Mouse (Mus musculus): ENCODE measurements at regions not wholly inside any gene's neighbourhood (a gene's known extent, or its start where the extent isn't known, plus 50 kb on each side); places are given as distances from the start of the nearest gene placed in this dataset.
A peak's percentile ranks its signal among the peaks of the same experiment; 100 is the strongest.
"Not testable (repeated sequence)": the region's sequence is repeated elsewhere in the genome, so short reads cannot be mapped to it uniquely, and the experiment has no call there.

DNA sequence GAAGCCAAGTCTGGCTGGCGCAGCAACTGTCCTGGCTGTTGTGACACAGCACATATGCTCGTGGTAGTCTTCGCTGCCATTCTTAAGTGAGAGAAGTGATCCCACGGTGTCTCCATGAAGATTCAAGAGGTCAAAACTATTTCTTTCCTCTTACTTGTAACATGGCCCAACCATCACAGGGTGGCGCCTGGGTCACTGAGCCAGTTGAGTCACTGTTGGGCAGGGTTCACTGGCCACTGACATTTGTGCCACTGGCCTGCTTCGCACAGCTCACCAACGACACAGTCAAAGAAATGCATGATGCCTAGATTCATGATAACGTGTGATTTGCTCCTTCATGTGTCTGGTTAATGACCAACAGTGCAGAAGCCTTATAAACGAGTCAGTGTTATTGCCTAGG lies 179.9 kb downstream of the Cdca7 start:
- H3K27ac ChIP-seq = no peak overlapping the region
- H3K4me1 ChIP-seq = no peaks in the 10 kb centered on the region
- no peaks in the 10 kb centered on the region for H3K27me3 ChIP-seq
- H3K36me3 ChIP-seq = no peaks in the 10 kb centered on the region
- no peak overlapping the region for H3K4me2 ChIP-seq
- no peak for ATAC-seq (ENCODE audit: borderline replicate concordance, extremely low read depth, low FRiP score, low TSS enrichment)
- H3K9me3 ChIP-seq = no peaks in the 10 kb centered on the region
- H3K9ac ChIP-seq = no peak overlapping the region
- WGBS = 73% methylated on average over 9 of the region's 9 CpGs
- H3K4me3 ChIP-seq = no peak overlapping the region

DNA sequence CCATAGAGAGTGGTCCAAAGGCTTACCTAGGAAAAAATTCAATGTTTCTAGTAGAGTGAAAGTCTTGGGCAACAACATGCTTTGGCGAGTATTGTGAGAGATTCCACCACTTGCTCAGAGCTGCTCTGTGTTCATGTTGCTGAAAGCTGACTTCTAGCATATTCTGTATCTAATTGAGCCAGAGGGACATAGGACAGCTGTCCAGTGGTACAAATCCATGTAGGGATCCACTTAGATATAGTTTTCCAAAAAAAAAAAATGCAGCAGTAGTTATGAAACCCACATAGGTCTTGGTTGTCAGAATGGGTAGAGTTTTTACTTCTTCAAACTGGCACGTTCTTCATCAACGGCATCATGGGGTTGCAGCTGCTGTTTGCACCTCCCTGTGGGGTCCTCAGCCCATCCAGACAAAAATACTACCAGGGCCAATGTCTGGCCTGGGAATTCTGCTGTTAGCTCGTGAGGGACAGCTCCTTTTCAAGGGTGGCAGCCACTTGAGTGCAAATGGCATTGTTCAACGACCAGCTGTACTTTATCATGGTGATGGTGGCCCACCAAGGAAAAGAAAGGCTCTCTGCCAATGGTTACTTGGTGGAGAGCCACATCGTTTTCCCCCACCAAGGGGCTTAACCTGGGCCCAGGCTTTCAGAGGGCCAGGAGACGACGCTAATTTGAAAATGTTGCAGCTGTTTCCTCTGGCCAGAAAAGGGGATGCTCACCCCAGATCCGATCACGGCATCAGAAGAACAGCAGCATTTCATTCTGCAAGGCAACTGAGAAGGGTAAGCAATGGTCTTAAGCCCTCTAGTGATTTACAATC lies 181.4 kb downstream of the Cdca7 start:
- no peaks in the 10 kb centered on the region for H3K36me3 ChIP-seq
- no peak overlapping the region for H3K4me2 ChIP-seq
- peak; percentile 89 for ATAC-seq (ENCODE audit: borderline replicate concordance, extremely low read depth, low FRiP score, low TSS enrichment)
- H3K9ac ChIP-seq = no peak overlapping the region
- H3K27me3 ChIP-seq = no peaks in the 10 kb centered on the region
- peak overlapping the region; percentile 60 for H3K27ac ChIP-seq
- no peak overlapping the region for H3K4me3 ChIP-seq
- no peaks in the 10 kb centered on the region for H3K9me3 ChIP-seq
- no peaks in the 10 kb centered on the region for H3K4me1 ChIP-seq
- 48% methylated on average over 10 of the region's 10 CpGs for WGBS

DNA sequence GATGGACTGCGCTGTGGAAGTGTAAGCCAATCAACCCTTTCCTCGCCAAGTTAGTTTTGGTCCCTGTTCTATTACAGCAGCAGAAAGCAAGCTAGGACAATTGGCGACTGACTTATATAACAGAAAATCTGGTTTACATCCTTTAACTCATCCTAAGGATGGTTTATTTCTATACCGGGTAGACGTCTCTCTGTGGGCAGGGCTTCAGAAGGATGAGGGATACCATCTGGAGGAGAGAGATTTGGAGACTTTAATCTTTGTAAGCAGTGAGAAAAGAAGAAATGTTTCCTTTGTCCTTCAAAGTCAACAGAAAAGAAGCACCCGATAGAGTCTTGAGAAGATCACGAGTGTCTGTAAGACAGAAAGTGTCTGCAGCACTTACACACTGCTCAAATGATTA lies 186.4 kb downstream of the Cdca7 start:
- Histone ChIP-seq H3K27ac (no peak overlapping the region), H3K4me2 (no peak overlapping the region), H3K4me1 (no peaks in the 10 kb centered on the region), H3K9me3 (no peaks in the 10 kb centered on the region), H3K4me3 (no peak overlapping the region), H3K9ac (no peak overlapping the region), H3K36me3 (no peaks in the 10 kb centered on the region), H3K27me3 (no peaks in the 10 kb centered on the region)
- WGBS = 54% methylated on average over 7 of the region's 7 CpGs
- ATAC-seq (ENCODE audit: borderline replicate concordance, extremely low read depth, low FRiP score, low TSS enrichment) = no peak

- Histone ChIP-seq H3K27ac (no peak overlapping the region), H3K36me3 (no peaks in the 10 kb centered on the region), H3K9ac (no peak overlapping the region), H3K4me2 (no peak overlapping the region), H3K27me3 (no peaks in the 10 kb centered on the region), H3K4me3 (no peak overlapping the region), H3K4me1 (no peaks in the 10 kb centered on the region), H3K9me3 (no peaks in the 10 kb centered on the region)
- WGBS = 50% methylated on average over 8 of the region's 8 CpGs
- 0 out of 2 replicates have a peak, but pooled peaks have one; percentile 27 for ATAC-seq (ENCODE audit: borderline replicate concordance, extremely low read depth, low FRiP score, low TSS enrichment)
Measured at GRCm38 (mm10) chr2:72662979-72663780, 187.2 kb downstream of the Cdca7 start.

- not testable (repeated sequence) for H3K36me3 ChIP-seq; H3K27ac ChIP-seq; H3K9ac ChIP-seq; H3K4me3 ChIP-seq; H3K27me3 ChIP-seq; ATAC-seq (ENCODE audit: borderline replicate concordance, extremely low read depth, low FRiP score, low TSS enrichment); H3K4me1 ChIP-seq; H3K4me2 ChIP-seq; H3K9me3 ChIP-seq
- WGBS = 93% methylated on average over 16 of the region's 16 CpGs
Measured at GRCm38 (mm10) chr2:72667396-72667795, 191.4 kb downstream of the Cdca7 start.

DNA sequence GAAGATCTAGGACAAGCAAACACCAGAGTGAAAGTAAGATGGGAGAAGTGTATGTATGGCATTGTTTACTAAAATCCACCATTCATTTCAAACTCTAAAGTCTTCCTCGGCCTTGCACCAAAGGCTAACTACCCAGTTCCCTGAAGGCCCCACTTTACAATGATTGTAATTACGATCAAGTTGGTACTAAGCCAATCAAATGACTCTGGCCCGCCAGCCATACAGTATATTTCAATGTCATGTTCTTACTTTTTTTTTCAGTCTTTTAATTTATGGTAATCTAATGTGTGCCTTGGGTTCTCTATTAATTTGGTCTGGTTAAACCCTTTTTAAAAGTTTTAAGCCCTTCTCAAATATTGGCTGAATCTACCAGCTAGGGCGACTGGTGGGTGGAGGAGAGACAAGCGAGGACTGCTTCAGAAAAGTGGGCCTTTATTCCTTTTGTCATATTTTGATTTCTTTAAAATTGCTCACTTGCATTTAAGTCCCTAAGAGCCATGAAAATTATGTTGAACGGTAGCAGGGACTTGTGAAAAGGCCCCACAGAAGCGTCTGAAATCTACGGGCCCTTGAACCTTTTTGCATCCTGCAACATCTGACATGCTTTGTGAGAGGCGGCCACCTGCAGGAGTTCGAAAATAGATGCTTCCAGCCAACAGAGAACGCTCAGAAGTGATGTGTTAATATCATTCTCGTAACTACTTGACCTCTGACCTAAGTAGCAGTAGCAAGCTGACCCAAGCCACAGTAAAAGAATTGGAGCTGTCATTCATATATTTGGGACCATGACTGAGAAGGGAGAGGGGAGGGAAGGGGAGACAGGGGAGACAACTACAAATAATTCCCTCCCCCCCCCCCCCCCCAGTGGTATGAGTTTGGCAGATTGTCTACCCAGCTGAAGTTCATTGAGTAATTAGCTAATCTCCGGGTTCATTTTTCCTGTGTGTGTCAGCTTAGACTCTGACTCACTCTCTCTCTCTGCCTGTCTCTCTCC lies 197.2 kb downstream of the Cdca7 start:
- ATAC-seq (ENCODE audit: borderline replicate concordance, extremely low read depth, low FRiP score, low TSS enrichment) = peak; percentile 50; the same call in 1 of the 2 replicates
- no peaks in the 10 kb centered on the region for H3K36me3 ChIP-seq
- H3K4me1 ChIP-seq = peaks cover 16% of the 10 kb centered on the region; the same call in 1 of the 2 replicates
- no peak overlapping the region for H3K9ac ChIP-seq
- 0 out of 2 replicates have a peak overlapping the region, but pooled peaks have one; percentile 5 for H3K27ac ChIP-seq
- no peak overlapping the region for H3K4me2 ChIP-seq
- no peaks in the 10 kb centered on the region for H3K27me3 ChIP-seq
- WGBS = 49% methylated on average over 13 of the region's 13 CpGs
- no peaks in the 10 kb centered on the region for H3K9me3 ChIP-seq
- no peak overlapping the region for H3K4me3 ChIP-seq

DNA sequence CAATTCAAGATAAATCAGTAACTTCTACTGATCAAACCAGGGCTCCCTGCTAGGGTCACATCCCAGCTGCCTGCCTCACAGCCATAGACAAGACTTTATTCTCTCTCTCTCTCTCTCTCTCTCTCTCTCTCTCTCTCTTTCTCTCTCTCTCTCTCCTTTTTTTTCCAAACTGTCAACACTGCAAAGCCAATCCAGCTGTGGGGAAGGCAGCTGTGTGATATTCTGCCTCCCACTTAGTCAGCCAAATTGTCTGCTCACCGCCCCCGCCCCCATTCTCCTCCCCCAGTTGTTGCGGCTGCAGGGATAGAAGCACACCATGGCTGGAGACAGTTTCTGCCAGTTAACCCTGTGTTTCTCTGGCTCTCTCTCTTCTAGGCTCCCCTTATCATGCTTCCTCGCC lies 198.3 kb downstream of the Cdca7 start:
- Histone ChIP-seq H3K27ac (peak overlapping the region; percentile 3; the same call in 1 of the 2 replicates), H3K9me3 (no peaks in the 10 kb centered on the region), H3K4me2 (no peak overlapping the region; the same call in 1 of the 2 replicates), H3K36me3 (no peaks in the 10 kb centered on the region), H3K4me3 (no peak overlapping the region), H3K27me3 (no peaks in the 10 kb centered on the region), H3K4me1 (peaks cover 16% of the 10 kb centered on the region; the same call in 1 of the 2 replicates), H3K9ac (no peak overlapping the region)
- peak; percentile 95 for ATAC-seq (ENCODE audit: borderline replicate concordance, extremely low read depth, low FRiP score, low TSS enrichment)
- 14% methylated on average over 4 of the region's 4 CpGs for WGBS

GRCm38 (mm10) chr2:72674856-72675440 lies 199.0 kb downstream of the Cdca7 start:
- H3K9ac ChIP-seq = no peak overlapping the region
- WGBS = 63% methylated on average over 6 of the region's 6 CpGs
- ATAC-seq (ENCODE audit: borderline replicate concordance, extremely low read depth, low FRiP score, low TSS enrichment) = no peak
- H3K36me3 ChIP-seq = no peaks in the 10 kb centered on the region
- H3K4me1 ChIP-seq = peaks cover 16% of the 10 kb centered on the region; the same call in 1 of the 2 replicates
- H3K4me3 ChIP-seq = no peak overlapping the region
- 0 out of 2 replicates have a peak overlapping the region, but pooled peaks have one; percentile 3 for H3K27ac ChIP-seq
- H3K4me2 ChIP-seq = no peak overlapping the region; the same call in 1 of the 2 replicates
- H3K9me3 ChIP-seq = no peaks in the 10 kb centered on the region
- no peaks in the 10 kb centered on the region for H3K27me3 ChIP-seq

DNA sequence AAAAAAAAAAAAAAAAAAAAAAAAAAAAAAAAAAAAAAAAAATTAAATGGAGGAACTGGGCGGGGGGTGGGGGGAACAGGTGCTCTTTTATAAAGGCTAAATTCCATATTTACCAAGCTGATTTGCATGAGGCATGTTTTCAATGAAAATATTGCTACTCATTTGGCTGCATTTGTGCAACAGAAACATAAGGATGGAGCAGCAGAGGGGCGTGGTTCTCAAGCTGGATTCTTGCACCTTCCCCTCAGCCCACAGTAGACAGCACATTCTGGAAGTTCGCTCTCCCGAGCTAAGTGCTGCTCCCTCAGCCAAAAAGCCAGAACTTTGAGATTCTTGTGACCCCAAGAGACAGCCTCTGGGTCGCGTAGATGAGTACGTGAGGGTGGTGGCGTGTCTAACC lies 201.8 kb downstream of the Cdca7 start:
- no peak for ATAC-seq (ENCODE audit: borderline replicate concordance, extremely low read depth, low FRiP score, low TSS enrichment)
- WGBS = 76% methylated on average over 8 of the region's 8 CpGs
- Histone ChIP-seq H3K27me3 (no peaks in the 10 kb centered on the region), H3K9ac (no peak overlapping the region), H3K4me3 (no peak overlapping the region), H3K9me3 (no peaks in the 10 kb centered on the region), H3K27ac (no peak overlapping the region), H3K36me3 (no peaks in the 10 kb centered on the region), H3K4me1 (peaks cover 11% of the 10 kb centered on the region; the same call in 1 of the 2 replicates), H3K4me2 (no peak overlapping the region)

- Histone ChIP-seq H3K4me1 (no peaks in the 10 kb centered on the region), H3K27me3 (no peaks in the 10 kb centered on the region), H3K36me3 (no peaks in the 10 kb centered on the region), H3K9me3 (no peaks in the 10 kb centered on the region), H3K9ac (no peak overlapping the region), H3K4me2 (no peak overlapping the region), H3K27ac (no peak overlapping the region), H3K4me3 (no peak overlapping the region)
- ATAC-seq (ENCODE audit: borderline replicate concordance, extremely low read depth, low FRiP score, low TSS enrichment) = no peak
- WGBS = 29% methylated on average over 4 of the region's 4 CpGs
Measured at GRCm38 (mm10) chr2:72688031-72688430, 212.1 kb downstream of the Cdca7 start.

- WGBS = 31% methylated on average over 1 of the region's 1 CpGs
- ATAC-seq (ENCODE audit: borderline replicate concordance, extremely low read depth, low FRiP score, low TSS enrichment) = no peak
- no peak overlapping the region for H3K27ac ChIP-seq
Measured at GRCm38 (mm10) chr2:72701081-72701480, 225.1 kb downstream of the Cdca7 start.

More at GRCm38 (mm10) chr2:72701081-72701480, 225.1 kb downstream of the Cdca7 start:
- Histone ChIP-seq H3K27me3 (no peaks in the 10 kb centered on the region), H3K36me3 (no peaks in the 10 kb centered on the region), H3K4me1 (peaks cover 10% of the 10 kb centered on the region), H3K9ac (no peak overlapping the region), H3K4me3 (no peak overlapping the region), H3K4me2 (no peak overlapping the region), H3K9me3 (no peaks in the 10 kb centered on the region)
